Mouse (Mus musculus) kidney, postnatal 4 days (tissue): ENCODE results near the gene Rrad.

Experiments used
- DNase-seq, 2 experiments: peaks; one replicate each; pipeline ENCODE4 v3.0.0; 2021; ENCODE audit warnings: mixed read lengths in 2 of 2

Rrad gene

GRCm38 (mm10) chr8:104611613-104612012 lies 19.5 kb downstream of the Rrad start:
- no peak for DNase-seq

- no peak for DNase-seq
These were observed 20.9 kb downstream of the Rrad start for GRCm38 (mm10) chr8:104610185-104610766.

GRCm38 (mm10) chr8:104609222-104609621 lies 21.9 kb downstream of the Rrad start:
- DNase-seq, result no peak

GRCm38 (mm10) chr8:104607944-104608343 lies 23.2 kb downstream of the Rrad start:
- no peak for DNase-seq

- peak; percentile 37 to 66 for DNase-seq
These were observed 24.8 kb downstream of the Rrad start for GRCm38 (mm10) chr8:104606329-104606728.

- no peak for DNase-seq
These were observed 27.9 kb downstream of the Rrad start for GRCm38 (mm10) chr8:104603245-104603593.

- peak; percentile 91 to 94 for DNase-seq
These were observed 28.5 kb downstream of the Rrad start for GRCm38 (mm10) chr8:104602468-104603244.

GRCm38 (mm10) chr8:104601941-104602371 lies 29.2 kb downstream of the Rrad start:
- peak; percentile 41 to 63 for DNase-seq

- no peak for DNase-seq
These were observed 29.7 kb downstream of the Rrad start for GRCm38 (mm10) chr8:104601386-104601785.

- DNase-seq, result peak; percentile 57 to 71
These were observed 32.6 kb downstream of the Rrad start for GRCm38 (mm10) chr8:104598496-104598895.

- DNase-seq, result no peak
These were observed 33.5 kb downstream of the Rrad start for GRCm38 (mm10) chr8:104597656-104598055.

GRCm38 (mm10) chr8:104595773-104596536 lies 35.2 kb downstream of the Rrad start:
- DNase-seq, result peak in 1 of 2 experiments; percentile 38

GRCm38 (mm10) chr8:104594611-104595362 lies 36.3 kb downstream of the Rrad start:
- DNase-seq, result no peak

- DNase-seq, result no peak
These were observed 37.4 kb downstream of the Rrad start for GRCm38 (mm10) chr8:104593536-104594325.

- DNase-seq, result no peak
These were observed 38.6 kb downstream of the Rrad start for GRCm38 (mm10) chr8:104592566-104592965.

GRCm38 (mm10) chr8:104591856-104592255 lies 39.3 kb downstream of the Rrad start:
- no peak for DNase-seq

- peak; percentile 88 to 91 for DNase-seq
These were observed 39.8 kb downstream of the Rrad start, which contains the start of gene Pdp2 for GRCm38 (mm10) chr8:104591133-104591834. Pdp2 (plus strand) TSS chr8:104591451.

- DNase-seq, result no peak
These were observed 40.8 kb downstream of the Rrad start for GRCm38 (mm10) chr8:104590284-104590683.

- no peak for DNase-seq
These were observed 46.6 kb downstream of the Rrad start for GRCm38 (mm10) chr8:104584522-104584921.
